Mouse (Mus musculus): ENCODE results near the gene Arhgef39.

The Arhgef39 gene

GRCm38 (mm10) chr4:43499407-43500333 is at the start of gene Arhgef39:
TSS of gene Arhgef39 (minus strand) at chr4:43499695.
- in situ Hi-C loops (cut with MboI, MseI) = loop anchor here (5.0 kb wide), 1 partner anchor 463 kb away; no protein-coding TSS in a partner anchor

DNA sequence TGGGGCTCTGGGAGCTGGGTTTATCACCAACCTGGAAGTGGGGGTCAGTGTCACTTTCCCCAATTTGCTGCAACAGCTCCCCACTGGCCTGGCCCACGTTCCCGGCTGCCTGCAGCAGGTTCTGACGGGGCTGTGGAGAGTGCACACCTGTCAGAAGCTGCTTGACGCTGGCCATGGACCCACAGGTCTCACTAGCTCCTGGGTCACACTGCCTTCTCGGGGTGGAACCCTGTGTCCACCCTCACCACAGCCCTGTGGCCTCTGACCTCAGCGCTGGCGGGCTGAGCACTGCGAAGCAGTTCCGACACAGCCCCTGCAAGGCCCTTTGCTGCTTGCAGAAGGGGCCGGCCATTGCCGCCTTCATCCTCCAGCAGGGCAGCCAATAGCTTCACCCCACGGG is 49.6 kb upstream of the Arhgef39 start:
- in situ Hi-C loops (cut with MboI, MseI) = no loop called here

DNA sequence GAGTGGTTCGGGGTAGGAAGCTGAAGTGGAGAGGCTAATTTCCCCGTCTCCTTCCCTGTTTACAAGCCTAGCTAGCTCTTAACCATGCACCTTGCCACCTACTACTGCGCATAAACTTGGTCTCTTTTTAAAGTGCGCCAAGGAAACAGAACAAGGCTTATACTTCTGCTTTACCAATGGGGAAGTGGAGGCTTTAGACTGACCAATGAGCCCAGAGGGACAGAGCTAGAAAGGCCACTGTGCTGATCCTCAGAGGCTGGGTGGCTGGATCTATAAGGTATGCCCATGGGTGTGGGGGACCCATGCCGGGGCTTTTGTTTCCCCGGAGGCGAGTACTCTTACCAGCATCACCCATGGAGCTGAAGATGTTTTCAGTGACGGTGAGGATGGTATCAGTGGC is 47.7 kb upstream of the Arhgef39 start:
- in situ Hi-C loops (cut with MboI, MseI) = no loop called here

DNA sequence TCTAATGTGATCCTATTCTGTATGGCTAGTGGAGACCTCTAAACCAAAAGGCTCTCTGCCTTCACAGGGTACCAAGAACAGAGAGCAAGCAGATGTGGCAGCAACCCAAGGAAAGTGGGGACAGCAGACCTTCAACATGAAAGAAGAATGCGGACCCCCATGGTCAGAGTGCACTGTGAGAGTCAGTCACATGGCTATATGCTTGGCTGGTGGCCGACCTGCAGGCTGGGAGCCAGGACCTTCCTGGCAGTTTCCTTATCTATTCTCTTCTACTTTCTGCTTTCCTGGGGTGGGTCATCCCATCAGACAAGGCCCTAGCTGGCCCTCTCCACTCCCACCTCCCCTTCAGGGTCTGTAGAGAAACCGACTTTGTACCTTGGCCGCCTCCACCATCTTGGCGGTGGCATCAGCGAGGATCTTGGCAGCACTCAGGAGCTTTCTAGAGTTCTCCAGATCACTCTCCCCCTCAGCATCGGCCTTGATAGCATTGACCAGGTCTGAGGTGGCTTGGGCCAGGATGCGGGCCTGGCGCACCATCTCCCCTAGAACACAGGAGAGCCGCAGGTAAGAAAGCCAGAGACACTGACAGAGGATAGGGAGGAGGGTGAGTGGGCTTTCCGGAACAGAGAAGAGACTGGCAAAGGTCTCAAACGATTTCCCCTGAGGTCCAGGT is 47.0 kb upstream of the Arhgef39 start:
- in situ Hi-C loops (cut with MboI, MseI) = no loop called here

DNA sequence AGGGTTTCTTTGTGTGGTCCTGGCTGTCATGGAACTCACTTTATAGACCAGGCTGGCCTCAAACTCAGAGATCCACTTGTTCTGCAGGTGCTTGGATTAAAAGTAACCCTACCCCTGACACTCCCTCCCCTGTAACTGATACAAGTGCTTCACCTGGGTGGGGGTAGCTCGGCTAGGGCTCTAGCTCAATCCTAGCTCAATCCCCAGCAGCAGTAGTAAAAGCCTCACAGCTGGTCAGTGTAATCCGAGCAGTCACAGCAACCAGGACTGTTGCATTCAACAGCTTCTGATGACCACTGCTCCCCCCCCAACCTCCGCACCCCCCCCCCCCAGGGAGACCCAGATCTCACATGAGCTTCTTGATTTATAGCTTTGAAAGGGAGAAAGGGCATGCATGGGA is 42.5 kb upstream of the Arhgef39 start:
- in situ Hi-C loops (cut with MboI, MseI) = no loop called here

DNA sequence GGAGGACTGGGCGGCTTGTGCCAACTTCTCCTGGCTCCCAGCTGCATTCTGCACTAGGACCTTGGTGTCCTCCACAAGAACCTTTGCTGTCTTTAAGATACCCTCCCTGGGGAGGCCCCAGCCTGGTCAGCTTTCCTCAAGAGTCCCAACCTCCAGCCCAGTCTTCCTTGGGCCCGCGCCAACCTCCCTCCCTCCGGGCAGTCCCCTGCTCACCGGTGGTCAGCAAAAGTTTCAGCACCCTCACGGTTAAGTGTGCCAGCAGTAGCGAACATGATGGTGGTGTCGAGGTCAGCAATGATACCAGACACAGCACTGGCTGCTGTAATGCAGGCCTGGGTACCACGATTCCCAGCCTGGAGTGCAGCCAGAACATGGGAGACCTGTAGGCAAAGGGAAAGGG is 36.5 kb upstream of the Arhgef39 start:
- in situ Hi-C loops (cut with MboI, MseI) = no loop called here

DNA sequence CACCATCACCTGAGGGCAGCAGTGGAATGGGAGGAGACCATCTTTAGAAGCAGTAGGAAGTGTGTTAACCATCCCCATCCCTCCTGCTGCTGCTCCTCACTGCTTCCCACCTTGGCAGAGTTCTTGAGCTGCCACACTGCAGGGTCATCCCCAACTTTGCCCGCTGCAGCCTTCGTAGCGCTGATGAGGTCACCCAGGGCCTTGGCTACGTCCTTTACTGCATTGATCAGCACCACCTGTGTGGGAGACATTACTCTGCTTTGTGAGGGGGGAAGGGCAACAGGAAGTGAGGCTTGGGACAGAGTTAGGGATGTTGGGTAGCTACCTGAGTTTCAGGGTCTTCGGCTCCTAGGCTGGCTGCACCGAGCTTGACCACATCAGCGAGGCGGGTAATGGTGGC is 36.1 kb upstream of the Arhgef39 start:
- in situ Hi-C loops (cut with MboI, MseI) = no loop called here

- in situ Hi-C loops (cut with MboI, MseI) = no loop called here
Observed at GRCm38 (mm10) chr4:43533270-43533669, 33.8 kb upstream of the Arhgef39 start.

GRCm38 (mm10) chr4:43530581-43530980 is 31.1 kb upstream of the Arhgef39 start:
- in situ Hi-C loops (cut with MboI, MseI) = no loop called here

GRCm38 (mm10) chr4:43530081-43530501 is 30.6 kb upstream of the Arhgef39 start:
- in situ Hi-C loops (cut with MboI, MseI) = no loop called here

DNA sequence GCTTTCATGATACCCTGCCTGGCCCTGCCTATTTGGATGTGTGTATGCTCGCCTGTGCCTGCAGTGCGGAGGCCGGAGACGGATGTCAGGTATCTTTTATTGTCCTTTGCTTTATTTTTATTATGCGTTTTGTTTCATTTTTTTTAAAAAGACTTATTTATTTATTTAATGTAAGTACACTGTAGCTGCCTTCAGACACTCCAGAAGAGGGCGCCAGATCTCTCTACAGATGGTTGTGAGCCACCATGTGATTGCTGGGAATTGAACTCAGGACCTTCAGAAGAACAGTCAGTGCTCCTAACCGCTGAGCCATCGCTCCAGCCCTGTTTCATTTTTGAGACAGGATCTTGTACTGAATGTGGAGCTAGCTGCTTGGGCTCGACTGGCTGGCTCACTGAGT is 29.0 kb upstream of the Arhgef39 start:
- in situ Hi-C loops (cut with MboI, MseI) = no loop called here

GRCm38 (mm10) chr4:43527880-43528279 is 28.4 kb upstream of the Arhgef39 start:
- in situ Hi-C loops (cut with MboI, MseI) = no loop called here

GRCm38 (mm10) chr4:43519956-43520355 is 20.5 kb upstream of the Arhgef39 start:
- in situ Hi-C loops (cut with MboI, MseI) = no loop called here

GRCm38 (mm10) chr4:43519551-43519950 is 20.1 kb upstream of the Arhgef39 start:
- in situ Hi-C loops (cut with MboI, MseI) = no loop called here

DNA sequence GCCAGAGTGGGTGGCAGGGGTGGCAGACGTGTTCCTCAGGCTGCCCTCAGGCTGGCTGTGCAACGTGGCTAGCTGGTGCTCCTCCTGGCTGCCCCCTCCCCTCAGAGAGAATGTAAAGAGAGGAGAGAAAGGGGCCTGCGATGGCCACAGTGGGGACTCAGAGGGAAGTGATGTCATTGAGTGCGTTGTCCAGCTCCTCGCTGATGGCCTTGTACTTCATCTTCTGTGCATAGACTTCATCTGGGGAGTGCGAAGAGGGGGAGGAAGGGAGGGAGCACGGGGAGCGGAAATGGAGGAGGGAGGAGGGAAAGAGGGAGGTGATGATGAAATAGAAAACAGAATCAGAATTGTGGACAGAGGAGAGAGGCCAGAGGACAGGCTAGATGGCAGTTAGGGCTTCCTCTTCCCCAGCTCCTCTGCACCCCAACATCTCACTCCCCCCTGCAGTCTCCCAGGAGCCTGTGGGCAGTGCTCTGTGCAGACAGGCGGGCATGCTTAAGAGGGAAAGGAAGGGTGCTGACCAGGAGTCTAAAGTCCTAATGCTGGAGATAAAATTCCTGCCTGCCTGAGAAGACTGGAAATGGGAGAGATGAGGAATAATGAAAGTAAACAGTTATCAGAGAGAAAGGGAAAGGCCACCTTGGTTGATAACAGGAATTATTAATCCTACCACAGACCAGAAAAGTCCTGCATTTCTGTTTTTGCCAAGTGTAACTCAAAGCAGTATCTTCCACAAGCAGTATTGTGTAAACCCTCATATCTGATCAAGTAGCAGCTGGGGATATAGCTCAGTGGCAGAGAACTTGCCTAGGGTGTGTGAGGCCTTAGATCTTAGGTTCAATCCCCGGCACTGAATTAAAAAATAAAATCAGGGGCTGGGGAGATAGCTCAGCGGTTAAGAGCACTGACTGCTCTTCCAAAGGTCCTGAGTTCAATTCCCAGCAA is 16.5 kb upstream of the Arhgef39 start:
- in situ Hi-C loops (cut with MboI, MseI) = no loop called here

- in situ Hi-C loops (cut with MboI, MseI) = no loop called here
Observed at GRCm38 (mm10) chr4:43513791-43514190, 14.3 kb upstream of the Arhgef39 start.

- in situ Hi-C loops (cut with MboI, MseI) = no loop called here
Observed at GRCm38 (mm10) chr4:43513300-43513699, 13.8 kb upstream of the Arhgef39 start.

DNA sequence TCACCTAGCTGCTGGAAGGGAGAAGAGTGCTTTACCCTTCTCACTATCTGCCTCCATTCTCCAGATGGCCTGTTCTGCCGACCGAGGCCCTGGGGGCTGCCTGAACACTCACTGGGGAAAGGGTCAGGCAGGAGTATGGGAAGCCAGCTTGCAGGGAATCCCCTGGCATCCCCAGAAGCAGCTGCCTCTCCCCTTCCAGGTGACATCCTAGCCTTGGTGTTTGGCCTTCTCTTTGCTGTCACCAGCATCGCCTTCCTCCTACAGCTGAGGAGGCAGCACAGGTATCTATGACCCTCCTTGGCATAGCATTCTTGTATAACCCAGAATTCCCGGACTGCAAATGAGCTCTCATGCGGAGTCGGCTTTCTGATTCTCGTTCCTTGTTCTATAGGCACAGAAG is 13.2 kb upstream of the Arhgef39 start:
- in situ Hi-C loops (cut with MboI, MseI) = no loop called here

GRCm38 (mm10) chr4:43511675-43512454 is 12.4 kb upstream of the Arhgef39 start:
- in situ Hi-C loops (cut with MboI, MseI) = no loop called here

DNA sequence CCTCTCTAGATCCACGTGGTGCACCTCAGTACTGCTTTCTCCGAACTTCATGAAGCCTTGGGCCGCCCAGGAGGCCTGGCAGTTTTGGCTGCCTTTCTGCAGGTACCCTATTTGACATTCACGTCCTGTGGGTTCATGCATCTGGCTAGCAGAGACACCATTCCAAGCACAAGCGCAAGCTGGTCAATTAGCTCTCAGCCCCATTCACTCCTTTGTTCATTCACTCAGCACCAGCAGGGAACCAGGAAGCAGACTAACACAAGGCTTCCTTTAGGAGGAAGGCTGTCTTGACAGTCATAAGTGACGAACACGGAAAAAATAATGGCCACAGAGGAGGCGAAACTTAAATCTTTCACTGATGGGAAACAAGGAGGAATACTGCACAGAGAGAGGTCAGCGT is 9.6 kb upstream of the Arhgef39 start:
- in situ Hi-C loops (cut with MboI, MseI) = no loop called here

DNA sequence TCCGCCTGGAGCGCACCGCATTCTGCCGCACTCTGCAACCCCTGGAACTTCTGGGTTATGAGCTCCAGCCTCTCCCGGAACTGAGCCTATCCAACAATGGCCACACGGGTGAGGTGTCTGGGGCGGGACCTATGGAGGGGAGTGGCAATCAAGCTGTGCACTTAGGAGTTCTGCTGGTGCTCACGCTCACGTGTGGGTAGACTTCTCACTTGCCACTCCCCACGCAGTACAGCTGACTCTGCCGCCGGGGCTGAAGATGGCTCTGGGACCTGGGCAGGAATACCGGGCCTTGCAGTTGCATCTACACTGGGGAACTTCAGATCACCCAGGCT is 9.1 kb upstream of the Arhgef39 start:
- in situ Hi-C loops (cut with MboI, MseI) = no loop called here
